Mouse (Mus musculus) adrenal gland, postnatal 36 days (tissue): Measurements from ENCODE around the gene Abr. TPM values are rescaled to one million over a fixed set of nuclear protein-coding genes. Genes with fewer than 3 reads are reported as not detected.
A peak's percentile ranks its signal among the peaks of the same experiment; 100 is the strongest.

Experiments
- DNase-seq, 2 experiments: peaks; one replicate each; pipeline ENCODE4 v3.0.0; 2021; ENCODE audit warnings: mixed read lengths in 1 of 2
- total RNA-seq, 2 experiments: library from RNA; stranded (reverse); gene quantifications; 2 replicates each; pipeline ENCODE4 v1.2.3; 2021

Abr gene
- total RNA-seq, 2 experiments from 2014 or later = 54.6 to 63.5 TPM

- no peak for DNase-seq
Observed at GRCm38 (mm10) chr11:76569436-76569835, 52.7 kb downstream of the Abr start.

DNA sequence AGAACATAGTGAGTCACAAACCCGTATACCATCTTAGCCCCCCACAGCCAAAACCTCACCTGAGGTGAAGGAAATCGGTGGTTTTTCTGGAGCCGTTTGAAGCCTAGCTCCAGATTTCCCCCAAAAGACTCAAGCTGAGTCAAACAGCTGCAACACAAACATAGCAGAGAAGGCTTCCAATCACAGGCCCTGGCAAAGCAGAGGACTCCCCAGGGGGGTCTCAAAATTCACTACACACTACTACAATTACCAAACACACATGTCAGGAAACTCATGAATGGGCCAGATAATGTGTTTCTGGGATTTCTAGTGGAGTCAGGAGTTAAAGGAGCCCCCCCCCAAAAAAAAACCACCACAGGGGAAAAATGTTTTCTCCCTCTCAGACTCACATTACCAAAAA is 56.0 kb downstream of the Abr start:
- no peak for DNase-seq

GRCm38 (mm10) chr11:76562584-76562983 is 59.5 kb downstream of the Abr start:
- no peak for DNase-seq

DNA sequence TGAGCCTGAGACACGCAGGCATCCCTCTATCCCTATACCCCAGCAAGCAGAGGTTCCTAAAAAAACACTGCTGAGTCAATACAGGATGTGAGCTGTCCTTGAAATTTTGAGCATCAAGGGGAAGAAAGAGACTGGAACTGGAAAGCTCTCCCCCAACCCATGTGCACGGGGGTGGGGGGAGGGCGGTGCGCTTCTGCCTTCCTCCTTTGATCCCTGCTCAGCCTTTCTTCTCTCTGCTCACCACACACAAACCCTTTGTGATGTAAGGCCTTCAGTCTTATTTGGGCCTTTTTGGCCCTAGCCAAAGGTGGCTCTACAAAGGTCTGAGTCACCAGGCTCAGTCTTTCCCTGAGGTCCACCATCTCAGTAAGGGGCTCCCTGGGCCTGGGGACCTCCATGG is 59.9 kb downstream of the Abr start:
- peak; percentile 36 to 51 for DNase-seq

DNA sequence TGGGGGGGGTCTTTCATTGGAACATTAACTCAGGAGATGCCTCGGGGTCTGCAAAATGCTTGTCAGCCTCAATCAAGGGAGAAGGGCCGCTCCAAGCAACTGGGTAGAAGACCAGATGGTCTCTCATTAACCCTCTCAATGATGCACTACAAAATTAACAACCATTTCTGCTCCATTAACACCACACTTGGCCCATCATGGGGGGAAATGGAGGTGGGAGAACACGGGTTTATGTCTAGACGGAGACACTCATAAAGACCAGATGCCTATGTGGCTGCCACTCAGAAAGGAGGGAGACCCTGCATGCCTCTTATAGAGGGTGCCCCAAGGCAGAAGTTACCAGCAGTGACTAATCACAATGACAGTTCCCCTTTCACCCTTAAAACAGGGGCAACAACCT is 64.3 kb downstream of the Abr start:
- no peak for DNase-seq

GRCm38 (mm10) chr11:76548153-76548721 is 73.9 kb downstream of the Abr start:
- no peak for DNase-seq

- no peak for DNase-seq
Observed at GRCm38 (mm10) chr11:76547420-76547819, 74.7 kb downstream of the Abr start.

DNA sequence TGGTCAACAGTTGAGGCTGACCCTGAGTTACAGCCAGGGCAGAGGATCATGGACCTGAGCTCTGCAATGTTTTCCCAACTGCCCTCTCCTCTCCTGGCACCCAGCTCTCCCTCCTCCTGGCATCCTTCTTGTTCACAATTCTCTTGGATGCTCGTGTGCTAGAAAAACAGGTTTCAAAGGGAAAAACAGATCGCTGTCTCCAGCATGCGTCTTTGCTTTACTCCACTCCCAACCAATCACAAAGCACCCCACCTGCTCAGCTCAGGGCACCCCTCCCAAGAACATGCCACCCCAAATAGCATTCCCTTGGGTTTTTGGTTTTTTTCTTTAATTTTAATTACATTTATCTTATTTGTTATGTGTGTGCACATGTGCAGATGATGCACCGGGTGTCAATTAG is 75.7 kb downstream of the Abr start:
- DNase-seq = no peak

GRCm38 (mm10) chr11:76543300-76543699 is 78.8 kb downstream of the Abr start:
- DNase-seq = peak; percentile 65 to 66

- peak; percentile 81 to 89 for DNase-seq
Observed at GRCm38 (mm10) chr11:76540973-76541372, 81.1 kb downstream of the Abr start.

GRCm38 (mm10) chr11:76537401-76537800 is 84.7 kb downstream of the Abr start:
- DNase-seq = no peak

- peak in 1 of 2 experiments; percentile 55 for DNase-seq
Observed at GRCm38 (mm10) chr11:76536576-76537354, 85.3 kb downstream of the Abr start.

- no peak for DNase-seq
Observed at GRCm38 (mm10) chr11:76532001-76532400, 90.1 kb downstream of the Abr start.

GRCm38 (mm10) chr11:76530966-76531678 is 91.0 kb downstream of the Abr start:
- no peak for DNase-seq

GRCm38 (mm10) chr11:76530168-76530935 is 91.8 kb downstream of the Abr start:
- no peak for DNase-seq

DNA sequence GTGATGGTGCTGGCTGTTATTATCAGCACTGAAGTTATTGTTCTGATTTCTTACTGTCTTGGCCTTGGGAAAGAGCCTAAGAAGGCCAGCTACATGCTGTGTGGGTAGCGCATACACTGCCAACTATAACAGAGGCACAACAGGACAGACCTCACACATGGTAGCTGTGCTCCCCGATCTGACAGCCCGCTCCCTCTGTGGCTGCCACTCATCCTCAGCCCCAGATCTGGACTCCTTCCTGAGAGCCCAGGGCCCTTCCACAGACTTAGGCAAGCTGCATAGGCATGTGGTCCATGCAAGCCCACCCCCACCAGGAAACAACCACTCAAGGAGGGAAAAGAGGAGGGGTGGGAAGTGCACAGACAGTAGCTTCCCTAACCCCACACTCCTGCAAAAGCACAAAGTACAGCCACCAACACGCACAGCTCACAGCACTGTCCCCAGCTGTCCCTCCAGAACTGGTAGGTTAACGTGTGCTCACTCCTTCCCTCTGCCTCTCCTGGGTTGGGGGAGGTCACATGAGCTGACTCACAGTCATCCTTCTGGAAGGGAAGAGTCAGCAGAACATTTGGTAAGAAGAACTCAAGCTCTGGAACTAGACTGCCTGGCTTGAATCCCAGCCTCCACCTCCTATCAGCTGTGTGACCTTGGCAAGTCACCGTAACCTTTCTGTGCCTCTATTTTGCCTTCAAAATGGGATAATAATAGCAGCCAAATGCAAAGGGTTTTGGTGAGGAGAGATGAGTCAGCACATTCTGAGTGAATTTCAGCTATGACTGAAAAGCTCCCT is 92.6 kb downstream of the Abr start:
- DNase-seq = peak; percentile 86 to 87

DNA sequence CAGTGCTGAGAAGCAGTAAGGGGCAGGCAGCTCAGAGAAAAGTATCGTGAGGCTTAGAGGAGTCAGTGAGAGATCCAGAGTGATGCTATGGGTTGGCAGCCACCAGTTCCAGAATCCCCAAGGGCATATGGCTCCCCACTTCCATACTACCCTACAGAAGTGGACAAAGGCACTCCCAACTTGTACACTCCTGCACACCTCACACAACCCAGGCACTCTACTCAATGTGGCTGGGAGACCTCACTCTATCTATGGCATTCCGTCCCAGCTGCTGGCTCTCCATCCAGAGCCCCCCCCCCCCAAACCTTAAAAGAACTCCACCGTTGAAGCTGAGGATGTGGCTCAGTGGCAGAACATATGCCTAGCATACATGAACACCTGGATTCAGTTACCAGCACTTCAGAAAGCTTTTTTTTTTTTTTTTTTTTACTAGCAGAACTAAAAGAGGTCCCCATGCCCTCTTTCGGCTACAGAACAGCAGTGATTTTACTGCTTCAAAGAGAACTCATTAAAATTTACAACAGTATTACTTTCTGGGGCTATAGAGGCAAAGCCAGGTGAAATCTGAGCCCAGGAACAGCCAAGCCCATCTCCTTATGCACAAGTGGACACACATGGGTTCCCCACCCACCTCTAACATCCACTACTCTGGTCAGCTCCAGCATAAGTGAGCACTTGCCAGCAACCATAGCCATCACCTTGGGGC is 96.3 kb downstream of the Abr start:
- no peak for DNase-seq

DNA sequence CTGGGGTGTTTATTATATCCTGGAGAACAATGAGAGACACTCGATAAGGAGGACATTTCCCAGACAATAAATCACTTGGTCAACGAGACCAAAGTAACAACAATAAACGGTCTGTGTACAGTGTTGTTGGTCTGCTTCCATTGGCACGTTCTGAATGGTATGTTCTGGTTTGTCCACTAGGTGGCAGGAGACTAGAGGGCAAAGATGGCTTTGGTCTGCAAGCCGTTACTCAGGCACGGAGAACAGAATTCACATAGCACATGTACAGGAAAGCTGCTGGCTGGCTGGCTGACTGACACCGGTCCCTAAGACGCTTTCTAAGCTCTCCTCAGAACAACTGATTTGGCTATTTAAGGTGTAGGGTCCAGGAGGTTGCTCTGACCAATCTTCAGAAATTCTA is 97.2 kb downstream of the Abr start:
- peak; percentile 64 to 74 for DNase-seq

DNA sequence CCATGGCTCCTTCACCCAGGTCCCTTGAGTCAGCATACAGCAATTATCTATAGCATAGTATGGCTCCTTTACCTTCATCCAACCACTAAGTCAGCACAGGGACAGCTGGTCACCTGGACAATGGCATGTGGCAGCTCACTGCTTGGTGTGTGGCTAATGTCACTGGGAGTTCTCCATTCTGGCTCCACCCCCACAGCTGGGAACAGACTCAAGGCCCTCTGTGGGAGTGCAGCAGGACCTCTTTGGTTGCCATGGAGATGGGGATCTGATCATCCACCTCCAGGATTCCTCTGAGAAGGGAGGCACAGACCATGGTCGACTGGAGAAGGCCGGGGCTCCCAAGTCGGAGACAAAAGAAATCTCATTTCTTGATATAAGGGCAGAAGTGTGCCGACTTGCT is 98.8 kb downstream of the Abr start:
- peak; percentile 70 to 72 for DNase-seq

- DNase-seq = no peak
Observed at GRCm38 (mm10) chr11:76520889-76521288, 101.2 kb downstream of the Abr start.

DNA sequence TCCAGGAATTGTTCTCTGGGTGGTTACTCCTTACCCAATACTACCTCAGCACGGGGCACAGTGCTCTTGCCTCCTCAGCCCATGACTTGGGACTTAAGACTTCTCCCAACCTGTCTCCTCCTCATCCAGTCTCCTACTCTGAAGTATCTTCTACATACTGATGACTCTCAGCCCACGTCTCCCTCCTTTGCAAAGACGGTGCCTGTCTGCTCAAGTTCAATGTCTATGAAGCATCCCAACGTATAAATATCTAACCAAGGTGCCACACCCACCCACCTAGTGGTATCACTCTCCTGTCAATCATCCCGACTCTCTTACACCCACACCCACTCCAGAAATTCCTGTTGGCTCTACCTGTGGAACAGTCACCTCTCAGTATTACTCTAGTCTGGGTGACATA is 103.5 kb downstream of the Abr start:
- no peak for DNase-seq
